Mouse (Mus musculus) C2C12 (cell line): ENCODE results near the gene Nanos2.

Experiments
- CTCF ChIP-seq: IDR thresholded peaks from one replicate; pipeline ENCODE4 v1.5.1; 2011; ENCODE audit not compliant: control insufficient read depth, insufficient read depth, insufficient read length
- MAX ChIP-seq: IDR thresholded peaks from one replicate; pipeline ENCODE4 v1.6.1; 2011; ENCODE audit warnings: mild to moderate bottlenecking, control low read depth

DNA sequence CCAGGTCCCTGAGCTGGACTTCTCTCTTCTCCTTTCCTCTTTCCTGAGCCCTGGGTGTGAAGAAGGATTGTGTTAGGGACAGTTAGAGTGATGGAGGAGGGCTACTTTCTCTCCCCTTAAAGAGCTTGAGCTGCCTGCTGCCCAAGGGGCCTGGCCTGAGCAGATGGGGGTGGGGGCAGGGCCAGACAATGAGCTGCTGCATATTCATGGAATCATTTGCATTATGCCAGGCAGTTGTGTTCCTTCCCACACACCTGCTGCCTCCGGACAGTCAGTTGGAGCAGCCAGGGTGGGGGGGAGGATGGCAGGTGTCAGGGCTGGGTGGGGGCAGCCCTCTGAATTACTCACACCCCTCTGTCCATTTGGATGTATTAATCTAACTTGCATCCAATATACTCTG is 44.8 kb upstream of the Nanos2 start:
- TF ChIP-seq CTCF = no peak
- TF ChIP-seq MAX = no peak
